Mouse (Mus musculus): ENCODE data around the gene Rnls. TPM values are rescaled to one million over a fixed set of nuclear protein-coding genes. Genes with fewer than 3 reads are reported as not detected.

Rnls gene
- polyA plus RNA-seq, 1 experiment from 2014 or later: 3.1 TPM

DNA sequence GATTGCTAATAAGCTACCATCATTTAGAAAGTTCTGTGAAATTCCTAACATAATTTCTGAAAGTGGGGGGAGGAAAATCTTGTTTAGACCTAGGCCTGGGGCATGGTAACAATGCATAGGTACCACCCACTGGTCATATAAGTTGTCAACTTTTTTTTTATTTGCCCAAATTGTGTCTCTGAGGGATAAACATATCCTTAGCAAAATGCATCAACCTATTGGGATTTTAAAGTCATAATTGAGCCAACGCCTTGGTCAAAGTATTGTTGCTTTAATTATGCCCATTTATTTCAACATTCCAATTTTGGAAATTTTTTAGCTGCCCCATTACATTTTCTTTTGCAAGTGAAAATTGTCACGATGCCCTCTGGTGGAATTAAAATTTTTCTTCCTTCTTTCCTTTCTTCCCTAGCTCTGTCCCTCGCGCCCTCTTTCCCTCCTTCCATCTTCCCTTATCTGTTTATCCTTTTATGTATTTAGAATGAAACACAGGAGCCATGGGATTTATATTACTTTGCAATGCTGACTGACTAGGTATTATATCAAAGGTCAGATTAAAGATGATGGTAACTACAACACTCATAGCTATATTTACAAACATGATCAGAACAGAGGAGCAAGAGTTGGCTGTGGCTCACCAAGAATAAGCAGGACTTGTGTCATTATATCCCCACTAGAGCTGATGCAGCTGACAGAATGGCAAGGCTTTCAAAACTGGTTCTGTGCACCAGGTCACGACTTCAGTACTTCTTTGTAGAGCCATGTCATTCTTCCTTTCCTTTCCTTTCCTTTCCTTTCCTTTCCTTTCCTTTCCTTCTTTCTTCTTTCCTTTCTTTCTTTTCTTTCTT lies 166.0 kb downstream of the Rnls start:
- Histone ChIP-seq H3K36me3 (replicated peaks; ENCODE audit: insufficient read depth, low read length) (no peaks in the 10 kb centered on the region), H3K27me3 (ENCODE audit: insufficient read depth, low read length) (no peaks in the 10 kb centered on the region), H3K4me1 (ENCODE audit: insufficient read depth) (peaks cover 12% of the 10 kb centered on the region), H3K9ac (replicated peaks) (no peak overlapping the region), H3K4me3 (ENCODE audit: low read depth, low read length) (no peak overlapping the region), H3K27ac (ENCODE audit: low read depth) (no peak overlapping the region), H3K4me2 (ENCODE audit: low read depth, low read length) (no peak overlapping the region), H3K9me3 (ENCODE audit: low read length) (no peaks in the 10 kb centered on the region)
- WGBS (ENCODE audit: insufficient replicate concordance): 62% methylated on average over 5 of the region's 5 CpGs
- TF ChIP-seq EP300 (IDR thresholded peaks at IDR 0.05; ENCODE audit: low read depth): no peak
- TF ChIP-seq CTCF (IDR thresholded peaks at IDR 0.05; ENCODE audit: low read depth): peak; percentile 39
- DNase-seq: no peak
- no peak for ATAC-seq

DNA sequence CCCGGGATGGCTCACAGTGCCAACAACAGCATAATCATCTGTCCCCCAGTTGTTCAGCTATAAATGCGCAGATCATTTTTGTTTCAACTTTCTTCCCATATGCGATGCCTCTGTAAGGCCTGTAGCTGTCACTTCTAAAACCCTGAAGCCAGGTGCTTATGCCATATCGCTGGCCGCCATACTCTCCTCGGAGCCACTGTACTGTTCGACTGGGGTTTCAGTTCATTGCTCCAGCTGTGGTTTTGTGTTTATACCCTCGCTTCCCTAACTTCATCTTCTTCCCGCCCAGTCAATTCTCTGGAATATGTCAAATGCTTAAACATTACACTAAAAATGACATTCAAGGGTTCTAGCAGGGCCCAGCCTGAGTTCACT lies 167.1 kb downstream of the Rnls start:
- H3K4me2 ChIP-seq (ENCODE audit: low read depth, low read length): no peak overlapping the region
- H3K9me3 ChIP-seq (ENCODE audit: low read length): no peaks in the 10 kb centered on the region
- no peaks in the 10 kb centered on the region for H3K36me3 ChIP-seq (replicated peaks; ENCODE audit: insufficient read depth, low read length)
- H3K27ac ChIP-seq (ENCODE audit: low read depth): 0 out of 2 replicates have a peak overlapping the region, but pooled peaks have one; percentile 16
- H3K9ac ChIP-seq (replicated peaks): no peak overlapping the region
- no peak overlapping the region for H3K4me3 ChIP-seq (ENCODE audit: low read depth, low read length)
- ATAC-seq (no peak), DNase-seq (no peak)
- no peak for TF ChIP-seq EP300 (IDR thresholded peaks at IDR 0.05; ENCODE audit: low read depth)
- no peak for TF ChIP-seq CTCF (IDR thresholded peaks at IDR 0.05; ENCODE audit: low read depth)
- H3K4me1 ChIP-seq (ENCODE audit: insufficient read depth): peaks cover 12% of the 10 kb centered on the region
- 73% methylated on average over 9 of the region's 9 CpGs for WGBS (ENCODE audit: insufficient replicate concordance)
- no peaks in the 10 kb centered on the region for H3K27me3 ChIP-seq (ENCODE audit: insufficient read depth, low read length)

DNA sequence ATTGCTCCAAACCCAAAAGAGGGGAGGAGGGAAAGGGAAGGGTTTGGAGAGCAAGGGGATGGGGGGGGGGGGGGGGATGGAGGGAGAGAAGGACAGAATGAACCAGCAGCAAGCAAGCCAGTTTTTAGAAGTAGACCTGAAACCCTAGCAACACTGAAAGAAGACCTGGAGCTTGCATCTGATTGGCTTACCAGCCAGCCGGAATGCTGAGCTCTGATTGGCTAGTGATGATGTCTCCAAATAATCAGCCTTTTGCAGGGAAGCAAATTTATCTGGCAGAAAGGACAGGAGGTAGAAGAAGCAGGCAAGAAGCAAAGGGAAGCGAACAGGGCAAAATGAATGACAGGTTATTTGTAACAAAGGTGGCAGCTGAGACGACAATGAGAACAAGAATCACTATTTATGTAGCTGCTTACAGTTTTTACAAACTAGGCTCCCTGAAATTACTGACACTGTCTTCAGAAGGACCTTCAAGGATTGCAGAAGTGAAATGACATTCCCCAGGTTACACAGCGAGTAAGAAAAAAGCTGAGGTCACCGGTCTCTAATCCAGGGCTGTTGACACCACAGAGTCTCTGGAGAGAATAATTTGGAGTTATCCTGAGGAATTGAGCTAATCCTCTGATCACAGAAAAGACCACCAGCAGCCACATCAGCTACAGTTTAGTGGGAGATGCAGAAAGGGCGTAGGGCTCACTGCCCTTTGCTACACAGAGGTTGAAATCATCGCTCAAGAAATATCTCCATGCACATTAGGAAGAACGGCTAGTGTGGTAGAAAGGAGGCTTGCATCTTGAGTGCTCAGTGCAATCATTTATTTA lies 167.7 kb downstream of the Rnls start:
- H3K36me3 ChIP-seq (replicated peaks; ENCODE audit: insufficient read depth, low read length): no peaks in the 10 kb centered on the region
- no peak for TF ChIP-seq EP300 (IDR thresholded peaks at IDR 0.05; ENCODE audit: low read depth)
- TF ChIP-seq CTCF (IDR thresholded peaks at IDR 0.05; ENCODE audit: low read depth): no peak
- no peak for DNase-seq
- H3K4me3 ChIP-seq (ENCODE audit: low read depth, low read length): no peak overlapping the region
- H3K9me3 ChIP-seq (ENCODE audit: low read length): no peaks in the 10 kb centered on the region
- H3K27ac ChIP-seq (ENCODE audit: low read depth): 0 out of 2 replicates have a peak overlapping the region, but pooled peaks have one; percentile 16
- no peak for ATAC-seq
- no peaks in the 10 kb centered on the region for H3K27me3 ChIP-seq (ENCODE audit: insufficient read depth, low read length)
- H3K4me1 ChIP-seq (ENCODE audit: insufficient read depth): peaks cover 12% of the 10 kb centered on the region
- H3K9ac ChIP-seq (replicated peaks): no peak overlapping the region
- no peak overlapping the region for H3K4me2 ChIP-seq (ENCODE audit: low read depth, low read length)
- WGBS (ENCODE audit: insufficient replicate concordance): 49% methylated on average over 8 of the region's 8 CpGs

DNA sequence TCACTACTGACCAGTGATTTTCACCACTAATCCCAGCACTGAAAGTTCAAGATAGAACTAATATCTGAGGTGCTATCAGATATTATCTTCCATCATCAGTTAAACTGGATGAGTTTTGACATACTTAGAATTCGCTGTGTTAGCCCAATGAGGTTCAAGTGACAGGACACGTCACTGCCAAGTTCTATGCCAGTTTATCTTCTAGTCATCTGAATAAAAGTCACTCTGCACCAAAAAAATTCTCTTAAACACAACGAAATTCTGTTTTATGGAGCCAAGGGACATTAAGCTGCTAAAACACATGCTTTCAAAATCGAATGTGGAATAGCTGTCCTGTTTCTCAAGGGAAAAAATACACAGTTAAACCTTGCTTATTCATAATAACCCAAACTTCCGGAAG lies 168.3 kb downstream of the Rnls start:
- Histone ChIP-seq H3K27ac (ENCODE audit: low read depth) (peak overlapping the region; percentile 62), H3K4me2 (ENCODE audit: low read depth, low read length) (no peak overlapping the region), H3K27me3 (ENCODE audit: insufficient read depth, low read length) (no peaks in the 10 kb centered on the region), H3K4me1 (ENCODE audit: insufficient read depth) (peaks cover 12% of the 10 kb centered on the region), H3K9ac (replicated peaks) (0 out of 2 replicates have a peak overlapping the region, but pooled peaks have one; percentile 11), H3K9me3 (ENCODE audit: low read length) (no peaks in the 10 kb centered on the region), H3K4me3 (ENCODE audit: low read depth, low read length) (no peak overlapping the region), H3K36me3 (replicated peaks; ENCODE audit: insufficient read depth, low read length) (no peaks in the 10 kb centered on the region)
- no peak for DNase-seq
- ATAC-seq: no peak
- 58% methylated on average over 5 of the region's 5 CpGs for WGBS (ENCODE audit: insufficient replicate concordance)
- no peak for TF ChIP-seq CTCF (IDR thresholded peaks at IDR 0.05; ENCODE audit: low read depth)
- no peak for TF ChIP-seq EP300 (IDR thresholded peaks at IDR 0.05; ENCODE audit: low read depth)

DNA sequence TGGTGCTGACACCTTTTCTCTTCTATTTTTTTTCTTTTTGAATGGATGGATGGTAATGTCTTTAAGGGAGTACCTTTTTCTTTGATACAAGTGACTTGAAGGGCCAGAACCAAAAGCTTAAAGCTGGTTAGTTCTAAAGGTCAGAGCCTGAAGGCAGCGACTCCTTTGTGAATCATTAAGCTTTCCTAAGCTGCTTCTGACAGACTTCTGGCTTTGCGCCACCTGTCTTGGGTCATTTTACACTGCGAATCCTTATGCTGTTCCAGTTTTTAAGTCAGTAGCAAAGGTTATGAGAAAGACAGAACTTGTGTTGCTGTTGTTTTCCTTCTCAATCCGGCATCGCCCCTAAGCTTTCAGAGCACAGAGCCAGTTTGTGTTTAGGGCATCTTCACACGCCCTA lies 168.8 kb downstream of the Rnls start:
- TF ChIP-seq EP300 (IDR thresholded peaks at IDR 0.05; ENCODE audit: low read depth): no peak
- no peak for TF ChIP-seq CTCF (IDR thresholded peaks at IDR 0.05; ENCODE audit: low read depth)
- 0 out of 2 replicates have a peak overlapping the region, but pooled peaks have one; percentile 11 for H3K9ac ChIP-seq (replicated peaks)
- H3K27ac ChIP-seq (ENCODE audit: low read depth): peak overlapping the region; percentile 62
- ATAC-seq (no peak), DNase-seq (no peak)
- no peaks in the 10 kb centered on the region for H3K27me3 ChIP-seq (ENCODE audit: insufficient read depth, low read length)
- no peaks in the 10 kb centered on the region for H3K36me3 ChIP-seq (replicated peaks; ENCODE audit: insufficient read depth, low read length)
- H3K4me2 ChIP-seq (ENCODE audit: low read depth, low read length): 0 out of 2 replicates have a peak overlapping the region, but pooled peaks have one; percentile 49
- 50% methylated on average over 6 of the region's 6 CpGs for WGBS (ENCODE audit: insufficient replicate concordance)
- H3K4me3 ChIP-seq (ENCODE audit: low read depth, low read length): no peak overlapping the region
- H3K4me1 ChIP-seq (ENCODE audit: insufficient read depth): peaks cover 12% of the 10 kb centered on the region
- no peaks in the 10 kb centered on the region for H3K9me3 ChIP-seq (ENCODE audit: low read length)
